Mouse (Mus musculus) forebrain, postnatal 0 days (tissue): ENCODE measurements at regions not wholly inside any gene's neighbourhood (a gene's known extent, or its start where the extent isn't known, plus 50 kb on each side); places are given as distances from the start of the nearest gene placed in this dataset.

ENCODE experiments used
- ATAC-seq: fragments of 200-750 bp; cut with Nextera tagmentation; 2 replicates; pipeline ENCODE4 v1.8.0; 2017; ENCODE audit warnings: mild to moderate bottlenecking, moderate library complexity
- DNase-seq: peaks from one replicate; pipeline ENCODE4 v3.0.0-alpha.2; 2015
- H3K27ac ChIP-seq: fragments of 300-500 bp; sonication (generic); 2 replicates; pipeline ENCODE4 v1.5.1; 2014; ENCODE audit warnings: low read depth, mild to moderate bottlenecking, antibody characterized with exemption, low read length, moderate library complexity, mixed read lengths
- H3K27me3 ChIP-seq: fragments of 300-500 bp; sonication (generic); 2 replicates; pipeline ENCODE4 v1.6.1; 2014; ENCODE audit warnings: mild to moderate bottlenecking, low read length, mixed read lengths; ENCODE audit not compliant: insufficient read depth
- H3K36me3 ChIP-seq: fragments of 300-500 bp; sonication (generic); 2 replicates; pipeline ENCODE4 v1.6.1; 2014; ENCODE audit warnings: mild to moderate bottlenecking, moderate library complexity; ENCODE audit not compliant: insufficient read depth
- H3K4me1 ChIP-seq: fragments of 300-500 bp; sonication (generic); 2 replicates; pipeline ENCODE4 v1.6.1; 2014; ENCODE audit warnings: antibody characterized with exemption; ENCODE audit not compliant: insufficient read depth
- H3K4me2 ChIP-seq: fragments of 300-500 bp; sonication (generic); 2 replicates; pipeline ENCODE4 v1.6.1; 2014; ENCODE audit warnings: low read depth, mild to moderate bottlenecking, moderate library complexity
- H3K4me3 ChIP-seq: fragments of 300-500 bp; sonication (generic); 2 replicates; pipeline ENCODE4 v1.5.1; 2014; ENCODE audit warnings: low read depth, low read length, mixed read lengths
- H3K9ac ChIP-seq: fragments of 300-500 bp; sonication (generic); 2 replicates; pipeline ENCODE4 v1.6.1; 2014; ENCODE audit warnings: mild to moderate bottlenecking
- H3K9me3 ChIP-seq: fragments of 300-500 bp; sonication (generic); 2 replicates; pipeline ENCODE4 v1.6.1; 2016; ENCODE audit warnings: low read length
- CTCF ChIP-seq: sonication (generic); IDR thresholded peaks from 2 replicates; pipeline ENCODE4 v1.5.1; 2016; ENCODE audit warnings: antibody characterized with exemption, control low read depth, low read depth
- WGBS: fragments of 180-500 bp; shearing (Covaris S2); extraction: QIAGEN DNeasy Blood & Tissue Kit; methylation state at CpG from one replicate; pipeline ENCODE4 v1.1.7; 2014; 5-methylcytosine and 5-hydroxymethylcytosine counted together

DNA sequence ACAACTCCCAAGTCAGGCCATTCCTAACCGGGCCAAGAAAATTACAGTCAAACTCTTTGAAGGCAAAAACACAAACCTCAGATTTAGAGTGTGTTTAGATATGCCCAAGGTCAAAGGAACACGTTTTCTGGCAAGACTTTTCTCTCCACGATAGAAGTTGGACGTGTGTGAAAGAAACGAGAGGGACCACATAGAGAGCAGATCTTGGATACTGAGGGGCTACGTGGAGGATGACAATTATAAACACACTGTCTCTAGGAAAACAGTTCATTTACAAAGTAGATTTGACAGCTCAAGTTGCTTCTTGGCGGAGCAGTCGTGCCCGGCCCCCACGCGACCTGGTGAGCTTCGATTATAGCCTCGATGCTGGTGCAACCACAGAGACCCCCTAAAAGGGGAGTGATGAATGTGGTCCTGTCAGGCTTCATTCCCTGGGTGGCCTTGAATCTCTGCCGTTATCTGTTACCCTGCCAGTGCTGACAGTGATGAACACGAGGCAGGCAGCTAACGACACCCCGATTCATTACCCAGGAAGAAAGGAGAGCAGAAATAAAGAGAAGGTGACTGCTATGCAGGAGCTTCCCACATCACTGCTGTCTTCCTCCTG, 187.4 kb upstream of the Noct start:
- no peak overlapping the region for H3K27ac ChIP-seq
- DNase-seq = no peak
- H3K9me3 ChIP-seq = no peaks in the 10 kb centered on the region
- 59% methylated on average over 17 of the region's 17 CpGs for WGBS
- H3K4me1 ChIP-seq = no peaks in the 10 kb centered on the region
- no peak overlapping the region for H3K4me3 ChIP-seq
- no peaks in the 10 kb centered on the region for H3K27me3 ChIP-seq
- H3K36me3 ChIP-seq = no peaks in the 10 kb centered on the region
- no peak overlapping the region for H3K4me2 ChIP-seq
- H3K9ac ChIP-seq = no peak overlapping the region
- ATAC-seq = no peak
- TF ChIP-seq CTCF = no peak

DNA sequence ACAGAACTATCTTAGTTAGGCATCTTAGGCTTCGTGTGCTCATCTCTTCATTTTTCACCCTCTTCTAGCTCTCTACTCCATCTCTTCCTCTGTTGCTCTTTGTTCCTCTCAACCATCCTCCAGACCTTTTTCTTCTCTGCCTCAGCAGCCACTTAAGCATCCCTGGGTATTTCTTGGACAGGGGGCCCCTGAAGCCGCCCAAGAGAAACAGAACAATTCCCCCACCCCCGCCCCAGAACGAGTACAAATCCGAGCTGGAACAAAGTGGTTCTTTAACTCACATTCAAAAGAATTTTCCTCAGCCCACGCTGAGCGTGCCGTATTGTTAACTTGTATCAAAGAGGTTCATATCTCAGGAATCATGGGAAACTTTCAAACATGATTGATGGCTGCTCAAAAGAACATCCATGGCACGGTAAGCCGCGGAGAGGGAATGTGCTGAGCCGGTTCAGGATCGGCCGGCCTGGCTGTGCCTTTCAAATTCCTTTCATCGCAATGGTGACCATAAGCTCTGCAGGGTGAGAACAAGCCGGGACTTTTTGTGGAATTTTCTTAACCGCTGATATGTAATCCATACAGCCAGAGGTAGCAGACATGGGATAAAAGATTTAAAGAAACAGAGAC, 181.9 kb upstream of the Noct start:
- H3K36me3 ChIP-seq = no peaks in the 10 kb centered on the region
- H3K27me3 ChIP-seq = no peaks in the 10 kb centered on the region
- H3K9ac ChIP-seq = no peak overlapping the region; the same call in 1 of the 2 replicates
- WGBS = 14% methylated on average over 17 of the region's 17 CpGs
- no peak for TF ChIP-seq CTCF
- no peaks in the 10 kb centered on the region for H3K9me3 ChIP-seq
- peak overlapping the region; percentile 48; the same call in 1 of the 2 replicates for H3K27ac ChIP-seq
- peak overlapping the region; percentile 11; the same call in 1 of the 2 replicates for H3K4me3 ChIP-seq
- peak overlapping the region; percentile 35 for H3K4me2 ChIP-seq
- DNase-seq (peak; percentile 31), ATAC-seq (peak; percentile 32; the same call in 1 of the 2 replicates)
- no peaks in the 10 kb centered on the region for H3K4me1 ChIP-seq

GRCm38 (mm10) chr3:51048739-51049138, 175.5 kb upstream of the Noct start:
- TF ChIP-seq CTCF = no peak
- 83% methylated on average over 3 of the region's 3 CpGs for WGBS
- no peak for ATAC-seq
- Histone ChIP-seq H3K27me3 (no peaks in the 10 kb centered on the region), H3K36me3 (no peaks in the 10 kb centered on the region), H3K4me2 (no peak overlapping the region), H3K27ac (no peak overlapping the region), H3K9ac (no peak overlapping the region), H3K9me3 (no peaks in the 10 kb centered on the region), H3K4me1 (no peaks in the 10 kb centered on the region), H3K4me3 (no peak overlapping the region)
- DNase-seq = no peak

DNA sequence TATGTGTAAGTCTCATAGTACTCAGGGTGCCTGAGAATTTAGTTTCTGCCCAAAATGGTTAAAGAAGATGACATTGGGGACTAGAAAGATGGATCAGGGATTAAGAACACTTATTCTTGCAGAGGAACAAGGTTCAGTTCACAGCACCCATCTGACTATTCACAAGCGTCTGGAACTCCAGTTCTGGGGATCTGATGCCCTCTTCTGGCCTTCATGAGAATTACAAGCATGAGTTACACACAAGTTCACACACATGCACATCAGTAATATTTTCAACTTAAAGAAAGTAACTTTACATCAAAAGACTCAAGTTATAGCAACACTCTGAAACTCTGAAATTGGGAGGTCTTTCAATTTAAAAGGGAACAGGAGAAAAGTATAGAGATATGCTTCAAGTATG, 174.1 kb upstream of the Noct start:
- H3K9ac ChIP-seq = no peak overlapping the region
- ATAC-seq (no peak), DNase-seq (no peak)
- TF ChIP-seq CTCF = 0 out of 2 replicates have a peak, but pooled peaks have one; percentile 20
- H3K27ac ChIP-seq = no peak overlapping the region
- 97% methylated on average over 1 of the region's 1 CpGs for WGBS
- no peak overlapping the region for H3K4me3 ChIP-seq
- no peaks in the 10 kb centered on the region for H3K36me3 ChIP-seq
- H3K4me2 ChIP-seq = no peak overlapping the region
- no peaks in the 10 kb centered on the region for H3K9me3 ChIP-seq
- H3K4me1 ChIP-seq = no peaks in the 10 kb centered on the region
- H3K27me3 ChIP-seq = no peaks in the 10 kb centered on the region

DNA sequence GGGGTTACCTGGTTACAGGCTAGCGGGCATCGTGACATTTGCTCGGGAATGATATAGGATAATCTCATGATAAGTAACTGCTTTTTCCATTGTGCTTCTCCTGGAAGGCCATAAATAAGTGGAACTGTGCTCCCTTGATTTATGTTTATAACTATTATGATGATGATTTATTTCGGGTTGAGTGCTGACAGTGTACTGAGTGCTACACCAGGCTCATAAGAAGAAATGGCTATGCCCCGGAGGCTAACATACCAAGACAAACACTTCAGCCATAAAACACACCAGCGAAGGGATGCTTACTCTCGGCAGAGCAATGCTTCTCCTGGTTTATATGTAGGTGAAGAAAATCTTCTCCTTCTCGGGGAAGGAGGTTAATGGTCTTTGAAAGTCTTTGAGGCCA, 169.2 kb upstream of the Noct start:
- DNase-seq = no peak
- no peaks in the 10 kb centered on the region for H3K4me1 ChIP-seq
- H3K9me3 ChIP-seq = no peaks in the 10 kb centered on the region
- no peak overlapping the region for H3K9ac ChIP-seq
- H3K4me2 ChIP-seq = no peak overlapping the region
- TF ChIP-seq CTCF = no peak
- 94% methylated on average over 8 of the region's 8 CpGs for WGBS
- H3K27me3 ChIP-seq = no peaks in the 10 kb centered on the region
- ATAC-seq = no peak
- H3K27ac ChIP-seq = no peak overlapping the region
- H3K36me3 ChIP-seq = no peaks in the 10 kb centered on the region
- no peak overlapping the region for H3K4me3 ChIP-seq

- H3K4me3 ChIP-seq = no peak overlapping the region
- no peaks in the 10 kb centered on the region for H3K9me3 ChIP-seq
- H3K4me1 ChIP-seq = no peaks in the 10 kb centered on the region
- no peak overlapping the region for H3K4me2 ChIP-seq
- DNase-seq = no peak
- ATAC-seq = no peak
- no peak overlapping the region for H3K27ac ChIP-seq
- no peaks in the 10 kb centered on the region for H3K27me3 ChIP-seq
- no peak overlapping the region for H3K9ac ChIP-seq
- 78% methylated on average over 4 of the region's 4 CpGs for WGBS
- H3K36me3 ChIP-seq = no peaks in the 10 kb centered on the region
- no peak for TF ChIP-seq CTCF
Observed at GRCm38 (mm10) chr3:51064201-51064600, 160.0 kb upstream of the Noct start.

DNA sequence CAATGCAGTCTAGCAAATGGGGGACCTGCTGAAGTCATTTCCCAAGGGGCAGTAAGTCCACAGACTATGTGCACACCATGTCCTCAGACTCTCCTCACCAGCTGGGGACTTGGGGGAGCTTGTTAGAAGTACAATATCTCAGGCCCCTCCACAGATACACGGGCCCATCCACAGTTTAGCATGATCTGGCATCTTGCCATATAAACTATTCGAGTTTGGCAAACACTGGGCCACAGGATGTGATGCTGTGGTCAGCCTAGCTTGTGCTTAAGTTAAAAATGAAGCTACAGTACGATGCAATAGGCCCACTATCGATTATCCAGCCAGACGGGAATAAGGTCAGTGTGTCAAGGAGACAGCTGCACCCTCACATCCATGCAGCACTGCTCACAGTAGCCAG, 157.9 kb upstream of the Noct start:
- no peak overlapping the region for H3K9ac ChIP-seq
- ATAC-seq (no peak), DNase-seq (no peak)
- no peak overlapping the region for H3K27ac ChIP-seq
- H3K36me3 ChIP-seq = no peaks in the 10 kb centered on the region
- H3K9me3 ChIP-seq = no peaks in the 10 kb centered on the region
- no peak overlapping the region for H3K4me2 ChIP-seq
- no peak for TF ChIP-seq CTCF
- no peaks in the 10 kb centered on the region for H3K4me1 ChIP-seq
- H3K4me3 ChIP-seq = no peak overlapping the region
- WGBS = 44% methylated on average over 5 of the region's 5 CpGs
- H3K27me3 ChIP-seq = no peaks in the 10 kb centered on the region
